Mouse (Mus musculus) naive thymus-derived CD4-positive, alpha-beta T cell, adult 2 months (primary cell): ENCODE measurements around the gene Ulk4.

Experiments used
- DNase-seq: peaks from one replicate; pipeline ENCODE4 v3.0.0-alpha.2; 2011; ENCODE audit warnings: low read depth

Gene Ulk4

GRCm38 (mm10) chr9:121107643-121108042 is 169.4 kb downstream of the Ulk4 start:
- DNase-seq: no peak

- no peak for DNase-seq
Measured at GRCm38 (mm10) chr9:121107101-121107500, 169.9 kb downstream of the Ulk4 start.

- no peak for DNase-seq
Measured at GRCm38 (mm10) chr9:121101516-121101915, 175.5 kb downstream of the Ulk4 start.

- DNase-seq: no peak
Measured at GRCm38 (mm10) chr9:121099453-121099852, 177.5 kb downstream of the Ulk4 start.

DNA sequence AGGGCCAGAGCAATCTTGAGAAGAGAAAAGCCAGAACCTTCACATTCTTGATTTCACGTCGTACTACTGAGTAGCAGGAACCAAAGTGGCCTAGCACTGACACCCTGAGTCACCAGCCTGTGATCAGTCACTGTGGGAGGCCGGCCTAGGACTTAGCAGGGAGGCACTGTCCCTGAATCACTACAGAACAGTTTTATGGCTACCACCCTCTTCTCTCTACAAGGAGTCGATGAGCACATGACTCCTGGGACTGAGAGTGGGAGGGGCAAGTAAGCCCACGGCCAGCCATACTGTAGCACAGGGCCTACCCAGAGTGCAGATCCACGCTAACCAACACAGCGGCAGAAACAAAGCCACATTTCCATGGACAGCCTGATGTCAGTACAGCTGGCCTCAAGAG is 183.2 kb downstream of the Ulk4 start:
- no peak for DNase-seq

DNA sequence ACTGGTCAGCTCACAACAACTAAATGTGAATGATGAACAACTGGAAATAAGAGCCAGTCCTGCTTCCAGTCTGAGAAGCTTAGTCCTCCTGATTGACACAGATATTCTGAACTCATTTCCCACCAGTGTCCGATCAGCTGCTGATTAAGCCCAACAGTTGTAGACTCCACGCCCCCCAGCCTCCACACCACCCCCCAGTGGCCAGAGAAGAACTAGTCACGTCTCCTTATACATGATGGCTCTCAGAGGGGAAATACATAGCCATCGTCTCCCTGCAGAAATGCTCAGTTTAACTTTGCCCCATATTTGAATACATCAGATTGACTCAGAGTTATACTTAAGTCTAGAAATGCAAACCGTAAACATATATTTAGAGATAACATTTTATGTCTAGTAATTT is 184.4 kb downstream of the Ulk4 start:
- DNase-seq: no peak

DNA sequence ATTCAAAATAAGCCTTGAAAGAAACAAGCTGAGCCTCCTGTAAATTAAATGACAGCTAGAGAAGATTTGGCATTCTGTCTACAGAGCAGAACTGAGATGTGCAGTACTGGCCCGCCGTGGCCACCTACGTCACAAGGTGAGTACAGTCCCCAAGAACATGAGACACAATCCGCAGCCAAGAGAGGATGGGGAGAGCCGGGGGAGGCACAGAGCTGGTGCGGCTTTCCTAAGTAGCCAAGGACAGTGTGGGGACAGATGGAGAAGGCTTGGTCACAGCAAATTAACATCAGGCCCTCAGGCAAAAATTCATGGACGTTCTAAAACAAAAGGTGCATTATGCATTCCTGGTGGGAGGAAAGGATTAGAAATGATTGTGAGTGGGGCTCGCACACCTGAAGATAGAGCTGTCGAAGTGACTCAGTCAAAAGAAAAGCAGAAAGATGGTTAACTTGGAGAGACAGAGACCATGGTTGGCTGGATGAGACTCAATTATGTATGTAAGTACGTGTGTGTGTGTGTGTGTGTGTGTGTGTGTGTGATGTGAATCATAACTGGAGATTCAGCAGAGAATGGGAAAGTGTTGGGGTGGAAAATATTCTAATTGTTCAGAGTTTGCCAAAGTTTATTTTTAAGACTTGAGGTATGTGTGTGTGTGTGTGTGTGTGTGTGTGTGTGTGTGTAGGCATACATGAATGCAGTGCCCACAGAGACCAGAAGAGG is 185.8 kb downstream of the Ulk4 start:
- DNase-seq: no peak

DNA sequence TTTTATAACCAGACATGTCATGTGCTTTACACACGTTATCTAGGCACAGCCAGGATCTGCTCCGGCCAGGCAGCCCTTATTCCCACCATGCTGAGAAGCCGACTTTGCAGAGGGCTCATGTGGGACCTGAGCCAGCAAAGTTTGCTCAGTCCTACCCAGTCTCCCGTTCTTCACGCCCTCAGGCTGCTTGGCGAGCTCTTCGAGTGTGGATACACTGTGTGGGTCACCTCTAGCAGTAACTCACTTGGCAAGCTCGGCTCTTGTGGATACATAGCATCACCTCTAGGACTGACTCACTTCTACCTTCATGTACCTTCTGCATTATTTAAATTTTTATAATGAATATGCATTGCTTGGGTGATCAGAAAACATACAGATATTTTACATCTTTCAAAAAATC is 189.3 kb downstream of the Ulk4 start:
- no peak for DNase-seq

DNA sequence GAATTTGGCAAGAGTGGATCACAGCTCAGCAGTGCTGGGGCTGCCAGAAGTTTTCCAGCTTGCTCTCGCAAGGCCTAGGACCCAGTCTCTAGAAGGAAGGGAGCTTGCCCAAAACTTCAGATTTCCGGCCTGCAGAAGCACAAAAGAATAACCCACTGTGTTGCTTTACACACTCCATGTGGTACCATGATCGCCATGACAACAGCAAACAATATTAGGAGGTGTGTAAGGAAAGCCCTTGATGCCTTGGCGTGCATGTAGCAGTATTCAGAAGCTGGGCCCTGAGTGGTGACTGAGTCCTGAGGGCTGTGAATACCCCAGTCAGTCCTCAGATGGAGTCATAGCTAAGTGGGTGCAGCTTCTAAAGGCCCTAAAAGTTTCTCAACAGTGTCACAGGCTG is 192.8 kb downstream of the Ulk4 start:
- DNase-seq: no peak

DNA sequence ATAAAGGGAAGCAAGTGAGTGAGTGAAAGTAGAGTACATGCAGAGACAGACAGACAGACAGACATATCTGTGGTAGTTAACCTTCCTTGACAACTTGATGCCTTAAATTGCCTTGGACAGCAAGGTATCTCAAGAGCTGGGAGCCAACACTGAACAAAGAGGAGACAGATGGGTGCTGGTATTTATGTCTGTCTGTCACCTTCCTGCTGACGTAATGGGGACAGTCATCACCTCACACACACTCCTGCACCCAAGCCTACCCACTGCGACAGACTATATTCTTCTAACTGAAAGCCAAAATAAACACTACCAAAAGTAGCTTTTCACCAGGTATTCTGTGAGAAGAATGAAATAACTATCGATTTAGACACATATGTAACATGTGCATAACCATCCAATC is 196.2 kb downstream of the Ulk4 start:
- no peak for DNase-seq

- DNase-seq: no peak
Measured at GRCm38 (mm10) chr9:121080413-121080812, 196.6 kb downstream of the Ulk4 start.

DNA sequence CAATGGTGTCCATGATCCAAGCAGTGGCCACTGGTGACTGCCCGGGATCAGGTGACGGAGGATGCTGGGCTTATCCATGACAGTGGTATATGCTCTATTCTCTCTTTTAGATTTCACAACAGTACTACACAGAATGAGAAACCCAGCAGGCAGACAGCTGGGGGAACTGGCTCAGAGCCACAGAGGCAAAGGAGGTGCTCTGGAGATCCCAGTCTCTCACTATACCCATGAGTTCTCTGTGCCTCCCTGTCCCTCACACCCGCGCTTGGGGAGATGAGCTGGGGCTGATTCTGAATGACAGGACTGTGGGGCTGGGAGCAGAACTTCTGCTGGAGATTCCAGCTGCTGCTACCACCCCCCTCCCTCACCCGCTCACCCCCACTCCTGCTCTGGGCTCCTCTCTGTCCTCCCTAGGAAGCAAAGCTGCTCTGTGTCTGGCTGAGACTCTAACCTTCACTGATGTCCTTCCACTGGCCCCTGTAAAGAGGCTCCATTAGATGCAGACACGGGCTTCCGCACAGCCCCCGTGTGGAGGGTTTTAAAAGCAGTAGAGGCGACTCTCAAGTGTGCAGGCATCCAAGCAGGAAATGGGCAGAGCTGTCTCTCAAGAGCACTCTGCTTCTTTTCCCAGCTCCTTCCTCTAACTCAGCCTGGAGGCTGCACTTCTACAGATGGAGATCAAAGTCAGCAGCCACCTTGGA is 197.5 kb downstream of the Ulk4 start:
- DNase-seq: no peak

- no peak for DNase-seq
Measured at GRCm38 (mm10) chr9:121076291-121076690, 200.7 kb downstream of the Ulk4 start.

DNA sequence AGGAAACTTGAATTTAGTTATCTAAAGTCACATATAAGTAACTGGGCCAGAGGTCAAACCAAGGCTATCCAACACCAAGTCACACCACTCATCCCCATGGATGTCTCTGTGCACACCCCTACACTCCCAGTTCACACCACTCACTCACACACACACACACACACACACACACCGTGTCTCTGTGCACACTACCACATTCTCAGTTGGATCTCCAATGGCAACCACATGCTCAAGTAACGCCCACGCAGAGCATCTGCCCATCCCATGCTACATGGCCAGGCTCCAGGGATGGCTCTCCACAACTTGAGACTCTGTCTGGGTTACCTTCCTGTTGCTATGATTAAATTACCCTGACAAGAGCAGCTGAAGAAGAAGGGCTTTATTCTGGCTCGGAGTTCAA is 201.8 kb downstream of the Ulk4 start:
- DNase-seq: no peak

- DNase-seq: no peak
Measured at GRCm38 (mm10) chr9:121074726-121075125, 202.3 kb downstream of the Ulk4 start.

DNA sequence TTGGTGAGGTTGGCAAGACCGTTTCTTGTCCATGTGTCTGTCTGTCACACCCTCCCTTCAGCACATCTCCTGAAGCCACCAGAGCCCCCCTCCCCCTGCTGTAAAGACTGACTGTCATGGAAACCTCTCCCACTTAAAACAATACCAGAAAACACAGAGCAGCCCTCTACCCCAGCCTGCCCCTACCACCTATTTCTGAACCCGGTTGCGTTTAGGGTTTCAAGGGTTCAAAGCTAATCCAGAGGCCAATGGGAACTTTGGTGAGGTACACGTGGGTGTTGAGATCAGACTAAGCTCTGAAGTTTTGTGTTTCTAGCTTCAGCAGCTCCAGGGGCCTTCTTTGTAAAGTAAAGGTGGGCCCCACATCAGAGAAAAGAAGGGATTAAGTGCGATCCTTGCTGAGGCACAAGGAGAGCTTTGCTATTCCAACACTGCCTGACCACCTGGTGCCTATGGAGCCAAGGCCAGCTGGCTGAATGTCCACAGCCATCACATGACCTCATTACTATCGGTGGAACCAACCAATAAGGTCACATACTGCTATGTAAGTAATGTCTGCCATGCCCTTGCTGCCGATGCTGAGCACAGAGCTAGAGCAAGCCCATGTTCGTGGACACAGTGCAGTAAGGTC is 204.8 kb downstream of the Ulk4 start:
- DNase-seq: no peak

DNA sequence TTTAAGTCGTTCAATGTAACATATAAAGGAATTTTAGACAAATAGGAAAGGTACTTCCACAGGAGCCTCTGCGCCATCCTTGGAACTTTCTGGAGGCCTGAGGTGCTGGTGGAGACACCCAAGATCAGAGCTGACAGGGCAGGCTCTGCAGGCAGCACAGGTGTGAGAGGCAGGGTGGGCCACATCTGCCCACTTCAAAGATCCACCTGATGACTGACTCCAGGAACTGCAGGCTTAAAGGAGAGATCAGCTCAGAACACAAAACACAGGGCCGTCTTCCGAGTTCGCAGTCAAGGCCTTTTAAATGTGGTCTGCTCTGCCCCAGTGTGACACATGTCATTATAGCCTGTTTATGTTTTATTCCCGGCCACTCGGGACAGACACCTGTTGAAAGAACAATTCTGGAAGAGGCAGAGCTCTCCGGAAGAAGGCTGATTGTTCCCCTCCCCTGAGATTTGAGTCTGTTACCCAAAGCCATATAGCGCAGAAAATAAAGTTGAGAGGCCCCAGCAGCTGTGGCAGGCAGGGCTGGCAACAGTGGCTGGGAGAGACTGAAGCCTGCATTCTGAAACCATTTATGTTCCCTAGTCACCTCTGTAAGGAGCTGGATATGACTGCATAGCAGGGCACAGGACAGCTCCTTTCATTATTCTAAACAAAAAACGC is 205.4 kb downstream of the Ulk4 start:
- DNase-seq: no peak

- no peak for DNase-seq
Measured at GRCm38 (mm10) chr9:121071050-121071449, 205.9 kb downstream of the Ulk4 start.

DNA sequence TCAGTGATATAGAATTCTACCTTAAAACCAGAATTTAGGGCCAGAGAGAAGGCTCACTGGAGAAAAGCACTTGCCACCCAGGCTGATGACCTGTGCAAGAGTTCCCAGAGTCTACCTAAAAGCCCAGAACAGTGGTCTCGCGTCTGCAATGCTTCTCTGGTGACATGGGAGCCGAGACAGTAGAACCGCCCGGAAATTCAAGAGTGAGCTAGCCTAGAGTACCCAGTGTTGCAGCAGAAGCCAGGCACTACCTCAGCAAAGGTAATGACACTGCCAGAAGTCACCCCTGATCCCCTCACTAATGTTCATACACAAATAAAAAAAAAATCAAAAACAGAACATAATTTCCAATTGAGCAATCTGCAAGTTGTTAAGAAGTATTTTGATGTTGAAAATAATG is 208.9 kb downstream of the Ulk4 start:
- no peak for DNase-seq

DNA sequence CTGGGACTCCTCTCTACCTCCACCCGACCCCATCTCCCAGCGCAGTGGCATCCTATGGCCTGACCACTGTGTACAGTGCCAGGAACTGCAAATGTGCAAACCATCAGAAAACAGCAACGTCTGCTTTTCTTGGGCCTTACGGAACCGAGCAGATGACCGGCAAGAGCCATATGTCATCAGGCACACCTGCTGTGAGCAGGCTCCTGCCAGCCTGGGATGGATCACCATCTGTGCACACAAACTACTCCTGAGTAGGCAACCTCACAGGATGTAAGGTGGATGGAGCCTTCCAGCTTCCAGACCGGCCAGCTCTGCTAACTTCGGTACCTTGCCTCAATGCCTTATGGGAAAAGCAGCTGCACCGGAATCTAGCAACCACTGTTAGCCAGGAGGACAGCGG is 210.0 kb downstream of the Ulk4 start:
- no peak for DNase-seq

DNA sequence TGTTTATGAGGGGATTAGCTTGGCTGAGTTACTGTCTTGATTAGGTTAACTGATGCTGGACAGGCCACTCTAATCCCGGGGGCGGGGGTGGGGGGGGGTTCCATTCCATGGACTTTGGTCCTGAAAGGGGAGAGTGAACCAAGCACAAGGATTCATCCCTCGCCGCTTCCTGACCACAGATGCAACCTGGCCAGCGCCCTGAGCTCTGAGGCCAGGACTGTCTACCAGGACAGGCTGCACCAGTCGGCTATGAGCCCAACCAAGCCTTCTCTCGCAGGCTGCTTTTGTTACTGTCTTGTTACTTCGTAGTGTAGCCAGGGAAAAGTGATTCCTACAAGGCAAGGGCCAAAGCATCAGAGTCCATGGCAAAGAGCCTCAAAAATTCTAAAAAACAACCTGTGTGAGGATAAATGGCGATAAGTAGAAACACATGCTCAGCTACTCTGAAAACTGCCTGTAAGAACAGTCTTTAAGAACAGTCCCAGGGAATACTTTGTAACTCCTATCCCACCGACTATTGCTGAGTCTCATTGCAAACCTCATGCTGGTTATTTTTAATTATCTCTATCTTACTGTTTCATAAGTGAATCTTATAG is 211.5 kb downstream of the Ulk4 start:
- DNase-seq: no peak

DNA sequence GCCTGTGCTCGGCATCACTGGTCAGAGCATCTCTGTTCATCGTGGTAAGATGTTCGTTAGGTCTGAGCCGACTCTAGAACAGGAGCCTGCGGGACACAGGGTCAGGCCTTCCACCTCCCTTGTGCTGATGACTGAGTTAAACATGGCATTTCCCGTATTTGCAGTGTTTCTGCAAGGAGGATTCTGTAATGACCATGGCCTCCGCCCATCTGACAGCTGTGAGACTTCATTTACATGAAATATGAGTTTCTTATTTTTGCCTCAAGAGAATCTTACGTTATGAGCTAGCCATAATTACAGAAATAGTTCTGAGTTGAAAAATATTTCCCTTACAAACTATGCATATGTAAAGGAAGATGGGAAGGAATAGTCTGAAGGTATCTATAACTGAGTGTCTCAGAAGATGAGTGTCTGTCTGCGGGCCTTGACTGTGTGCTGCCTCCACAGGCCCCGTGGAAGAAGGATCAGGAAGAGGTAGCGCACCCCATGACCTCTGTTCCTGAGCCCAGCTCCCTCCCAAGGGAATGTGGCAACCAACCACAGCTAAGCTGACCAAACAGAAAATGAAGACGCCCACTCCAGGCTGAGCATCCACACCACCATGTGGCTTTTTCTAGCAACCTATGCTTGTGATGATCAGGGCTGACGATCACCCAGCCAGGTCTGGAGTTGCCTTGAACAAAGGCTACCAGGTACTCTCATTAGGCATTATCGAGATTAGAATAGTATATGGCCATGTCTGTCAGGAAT is 212.2 kb downstream of the Ulk4 start:
- DNase-seq: no peak
